Mouse (Mus musculus) frontal cortex, postnatal 36 days (tissue): ENCODE results near the gene Fam110a.
"Not testable (repeated sequence)": the region's sequence is repeated elsewhere in the genome, so short reads cannot be mapped to it uniquely, and the experiment has no call there.

Experiments
- DNase-seq, 2 experiments: peaks; one replicate each; pipeline ENCODE4 v3.0.0; 2022; ENCODE audit warnings: low spot score in 2 of 2

The Fam110a gene

DNA sequence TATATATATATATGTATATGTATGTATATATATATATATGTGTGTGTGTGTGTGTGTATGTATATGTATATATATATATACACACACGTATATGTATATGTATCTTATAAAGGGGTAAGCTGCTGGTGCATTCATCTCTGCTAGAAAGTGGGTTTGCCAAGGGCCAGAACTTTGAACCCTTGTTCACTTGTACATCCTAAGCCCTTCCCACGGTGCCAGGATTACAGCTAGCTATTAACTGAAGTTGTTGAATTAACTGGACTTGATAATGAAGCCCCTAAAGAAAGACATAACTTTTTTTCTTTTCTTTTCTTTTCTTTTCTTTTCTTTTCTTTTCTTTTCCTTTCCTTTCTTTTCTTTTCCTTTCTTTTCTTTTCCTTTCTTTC, 17.2 kb upstream of the Fam110a start:
- not testable (repeated sequence) for DNase-seq

DNA sequence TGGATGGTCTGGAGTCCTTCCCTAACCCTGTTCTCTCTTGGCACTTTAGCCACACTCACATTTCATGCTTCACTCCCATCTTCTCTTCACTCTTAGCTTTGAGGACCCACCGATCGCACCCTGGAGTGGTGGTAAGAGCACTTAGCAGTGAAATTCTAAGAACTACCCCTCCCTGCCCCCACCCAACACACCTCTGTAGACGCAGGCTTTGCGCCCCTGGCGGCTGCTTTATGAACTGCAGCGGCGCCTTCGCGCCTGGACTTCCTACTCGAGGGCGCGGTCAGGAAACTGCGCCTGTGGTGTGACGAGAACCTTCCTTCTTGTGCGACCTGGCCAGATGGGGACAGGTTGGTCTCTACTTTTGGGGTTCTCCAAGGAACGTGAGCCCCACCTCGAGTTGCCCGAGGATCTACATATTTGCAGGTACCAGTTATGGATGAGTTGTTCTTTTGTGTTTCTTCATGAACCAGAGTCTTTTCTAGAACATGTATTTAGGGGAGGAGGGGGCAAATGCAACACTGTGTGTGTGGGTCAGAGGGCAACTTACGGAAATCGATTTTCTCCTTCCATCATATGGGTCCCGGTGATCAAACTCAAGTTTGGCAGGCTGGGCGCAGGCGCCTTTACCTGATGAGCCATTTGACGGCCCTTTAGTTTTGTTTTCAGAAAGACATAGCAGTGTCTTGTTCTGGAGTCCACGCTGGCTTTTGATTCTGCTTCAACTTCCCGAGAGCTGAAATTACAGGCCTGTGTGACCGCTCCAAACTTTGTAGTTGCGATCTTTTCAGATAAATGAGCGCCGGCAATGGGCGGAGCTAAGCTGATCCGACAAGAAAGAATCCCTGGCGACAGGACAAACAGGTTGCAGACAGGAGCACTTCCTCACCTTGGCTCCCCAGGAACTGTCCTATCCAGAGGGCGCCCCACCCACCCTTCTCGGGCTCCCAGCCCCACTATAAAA, 16.5 kb upstream of the Fam110a start, which contains the start of gene Slc52a3:
Gene Slc52a3 (plus strand): TSS at position 283 of the 961 bp plus-strand sequence.
- DNase-seq, result peak; percentile 79 to 80

GRCm38 (mm10) chr2:151994350-151995122, 14.5 kb upstream of the Fam110a start:
- peak; percentile 74 for DNase-seq

DNA sequence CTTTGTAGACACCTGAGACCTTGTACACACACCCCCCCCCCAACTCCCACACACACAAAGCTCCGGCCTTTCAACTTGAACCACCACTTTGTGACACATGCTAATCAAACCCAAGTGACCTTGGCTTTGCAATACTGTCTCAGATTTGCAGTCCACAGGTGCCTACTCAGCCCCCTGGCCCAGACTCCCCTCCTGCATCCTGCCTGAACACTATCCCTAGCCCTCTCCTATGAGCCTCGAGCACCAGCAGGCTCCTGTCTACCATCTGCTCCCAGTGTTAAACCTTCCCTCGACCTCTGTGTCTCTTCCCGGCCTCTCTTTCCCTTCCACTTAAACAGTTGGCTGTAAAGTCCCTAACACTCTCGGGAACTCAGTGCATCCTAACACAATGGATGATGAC, 11.4 kb upstream of the Fam110a start:
- no peak for DNase-seq

- no peak for DNase-seq
Observed at GRCm38 (mm10) chr2:151990985-151991394, 11.0 kb upstream of the Fam110a start.

DNA sequence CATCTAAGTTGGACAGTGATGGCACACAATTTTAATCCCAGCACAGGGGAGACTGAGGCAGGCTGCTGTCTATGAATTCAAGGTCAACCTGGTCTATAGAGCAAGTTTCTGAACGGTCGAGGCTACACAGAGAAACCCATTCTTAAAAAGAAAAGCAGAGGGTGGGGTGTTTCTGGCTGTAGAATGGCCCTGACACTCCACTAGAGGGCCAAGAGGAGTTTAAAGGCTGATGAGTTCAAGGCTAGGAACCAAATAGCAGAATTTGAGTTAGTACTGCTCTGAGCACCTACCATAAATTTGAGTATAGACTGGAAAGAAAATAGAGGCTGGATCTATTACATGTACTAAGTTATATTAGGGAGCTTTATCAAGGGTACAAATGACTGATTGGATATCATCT, 9.0 kb upstream of the Fam110a start:
- DNase-seq, result no peak

DNA sequence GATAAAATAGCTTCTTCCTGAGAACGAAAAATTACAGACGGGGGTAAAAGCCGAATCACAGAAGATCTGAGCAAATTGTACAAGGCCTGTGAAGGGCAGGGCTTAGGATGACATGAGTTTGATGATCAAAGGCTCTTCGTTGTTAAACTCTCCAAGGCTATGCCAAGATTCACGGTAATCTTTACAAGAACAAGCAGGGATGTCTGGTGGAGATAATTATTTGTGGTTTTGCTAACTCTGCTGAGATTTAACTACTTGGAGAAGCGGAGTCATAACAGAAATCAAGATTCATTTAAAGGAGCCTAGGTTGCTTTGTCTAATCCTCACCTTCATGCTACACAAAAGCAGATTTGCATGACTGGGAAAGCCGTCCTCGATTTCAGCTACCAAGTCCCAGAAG, 6.9 kb upstream of the Fam110a start:
- no peak for DNase-seq

DNA sequence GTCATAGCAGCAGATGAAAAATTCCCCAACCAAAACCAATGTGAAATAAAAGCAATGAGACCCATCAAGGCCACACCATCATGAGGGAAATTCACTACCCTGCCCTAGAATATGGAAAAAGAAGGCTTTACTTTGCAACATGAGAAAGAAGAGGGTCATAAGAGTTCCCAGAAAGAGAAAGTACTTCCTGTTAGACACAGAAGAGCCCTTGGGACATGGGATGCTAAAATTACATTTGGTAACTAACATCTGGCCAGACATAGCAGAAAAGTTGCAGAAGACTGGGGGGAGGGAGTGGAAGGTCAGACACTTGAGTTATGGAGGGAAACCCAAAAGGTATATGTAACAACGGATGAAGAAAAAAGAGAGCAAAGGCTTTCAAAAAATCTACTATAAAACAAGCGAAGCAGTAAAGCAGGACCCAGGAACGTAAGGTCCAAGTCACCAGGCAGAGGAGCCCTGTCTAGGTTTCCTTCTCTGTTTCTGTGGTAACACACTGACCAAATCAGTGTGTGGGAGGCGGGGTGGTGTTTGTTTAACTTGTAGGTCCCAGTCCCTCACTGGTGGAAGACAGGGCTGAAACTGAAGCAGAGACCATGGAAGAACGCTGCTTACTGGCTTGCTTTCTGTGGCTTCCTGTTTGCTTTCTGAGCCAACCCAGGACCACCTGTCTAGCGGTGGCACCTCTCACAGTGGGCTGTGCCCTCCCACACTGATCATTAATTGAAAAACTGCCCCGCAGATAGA, 5.6 kb upstream of the Fam110a start:
- no peak for DNase-seq

DNA sequence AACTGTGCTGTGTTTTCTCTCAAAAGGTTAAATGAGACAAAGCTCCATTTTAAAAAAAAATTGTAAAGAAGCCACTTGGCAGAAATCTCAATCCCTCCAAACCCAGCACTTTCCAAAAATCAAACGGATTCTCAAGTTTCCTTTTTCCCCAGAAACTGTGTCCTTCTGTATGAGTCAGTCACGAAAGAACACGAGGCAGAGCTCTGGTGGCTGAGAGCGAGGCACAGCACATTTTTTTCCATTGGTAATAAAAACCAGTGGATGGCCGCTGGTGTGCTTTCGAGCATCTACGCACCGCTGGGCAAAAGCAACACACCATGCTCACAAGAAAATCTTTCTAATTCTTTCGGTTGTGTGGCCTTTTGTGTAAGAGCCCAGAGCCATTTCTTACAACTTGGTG, 4.0 kb upstream of the Fam110a start:
- DNase-seq, result no peak

DNA sequence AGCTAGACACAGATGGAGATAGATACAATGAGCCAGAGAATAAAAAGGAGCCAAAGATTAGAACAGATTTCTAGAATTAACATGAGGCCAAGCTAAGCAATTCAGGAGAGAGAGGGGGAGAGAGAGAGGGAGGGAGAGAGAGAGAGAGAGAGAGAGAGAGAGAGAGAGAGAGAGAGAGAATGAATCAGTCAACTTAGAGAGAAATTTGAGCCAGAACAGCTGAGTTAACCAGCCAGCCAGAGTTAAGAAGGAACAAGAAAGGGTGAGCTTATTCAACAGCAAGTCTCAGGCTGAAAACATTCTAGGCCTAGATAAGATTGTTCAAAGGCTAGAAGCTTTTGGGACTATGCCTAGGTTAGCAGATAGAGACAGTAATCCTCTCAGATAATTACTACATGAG, 2.5 kb upstream of the Fam110a start:
- DNase-seq, result no peak

- DNase-seq, result no peak
Observed at GRCm38 (mm10) chr2:151981268-151981667, 1.2 kb upstream of the Fam110a start.

DNA sequence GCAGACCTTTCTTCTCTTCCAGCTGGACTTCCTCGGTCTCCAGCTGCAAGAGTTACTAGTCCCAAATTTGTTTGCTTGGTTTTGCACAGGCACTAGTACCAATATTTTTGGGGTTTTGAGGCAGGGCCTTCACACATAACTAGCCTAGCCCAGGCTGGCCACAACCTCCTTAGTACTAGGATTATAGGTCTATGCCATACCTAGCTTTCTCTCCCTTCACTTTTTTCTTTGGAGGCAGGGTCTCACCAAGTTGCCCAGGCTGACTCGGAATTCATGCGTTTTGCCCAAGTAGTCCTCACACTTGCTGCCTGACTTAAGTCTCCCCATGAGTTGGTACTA, 305 bp upstream of the Fam110a start:
- no peak for DNase-seq

DNA sequence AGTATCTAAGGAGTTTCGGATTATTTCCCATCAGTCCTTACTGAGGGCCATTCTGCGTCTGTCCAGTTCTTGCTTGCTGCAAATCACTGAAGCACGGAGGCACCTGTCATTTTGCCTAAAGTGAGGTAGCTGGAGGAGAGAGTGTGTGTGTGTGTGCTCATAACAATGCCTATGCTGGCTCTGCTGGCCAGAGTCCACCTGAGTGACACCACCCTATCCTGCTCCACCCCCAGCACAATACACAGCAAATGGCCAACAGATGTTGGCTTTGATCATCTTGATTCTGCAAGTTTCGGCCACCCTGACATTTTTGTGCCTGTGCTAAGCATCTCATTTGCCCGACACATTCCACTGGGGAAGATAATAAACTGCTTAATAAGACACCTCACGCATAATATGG, 1.5 kb downstream of the Fam110a start:
- no peak for DNase-seq

DNA sequence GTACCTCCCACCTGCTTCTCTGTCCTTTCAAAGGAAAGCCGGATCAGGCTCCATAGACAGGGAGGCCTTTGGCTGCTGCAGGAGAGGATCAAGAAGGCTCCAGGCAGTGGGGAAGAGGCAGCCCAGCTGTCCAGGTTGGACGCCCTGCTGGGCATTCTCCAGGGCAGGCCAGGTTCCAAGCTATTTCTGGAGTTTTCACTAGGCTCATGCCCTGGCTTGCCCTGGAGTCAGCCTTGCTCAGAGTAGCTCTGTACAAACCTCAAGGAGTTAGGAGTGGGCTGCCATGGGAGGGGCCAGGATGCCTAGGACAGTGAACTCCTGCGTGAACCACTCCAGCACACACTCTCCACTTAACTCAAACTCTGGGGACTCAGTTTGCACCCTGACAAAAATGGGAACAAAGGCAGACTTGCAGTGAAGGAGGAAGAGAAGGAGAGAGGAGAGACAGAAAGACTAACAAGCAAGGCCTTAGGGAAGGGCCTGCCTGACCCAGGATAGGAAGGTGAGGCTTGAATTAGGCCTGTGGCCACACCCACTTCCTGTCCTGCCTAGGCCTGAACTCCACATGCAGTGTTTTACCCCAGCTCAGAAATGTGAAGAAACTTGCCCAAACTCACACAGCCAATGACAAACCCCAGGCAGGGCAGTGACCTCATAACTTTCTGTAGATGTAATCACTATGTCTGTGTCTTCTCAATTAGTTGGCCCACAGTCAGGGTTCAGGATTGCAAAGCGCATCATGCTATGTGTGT, 2.2 kb downstream of the Fam110a start:
- DNase-seq, result no peak

DNA sequence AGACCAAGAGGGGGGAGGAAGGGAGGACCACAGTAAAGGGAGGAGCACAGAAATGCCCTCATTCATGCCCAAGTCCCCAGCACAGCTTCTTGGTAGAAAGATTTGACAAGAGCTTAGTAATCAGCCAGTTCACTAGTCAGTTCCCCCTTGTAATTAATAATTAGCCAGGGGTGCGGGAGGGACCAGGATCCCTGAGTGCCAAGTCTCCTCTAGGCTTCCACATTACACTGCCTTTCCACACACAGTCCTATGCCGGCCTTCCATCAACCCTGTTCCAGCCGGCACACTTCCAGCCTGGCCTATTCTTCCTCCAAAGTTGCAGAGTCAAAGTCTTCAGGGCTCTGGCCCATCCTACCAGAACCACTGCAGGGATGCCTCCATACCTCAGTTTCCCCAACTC, 4.0 kb downstream of the Fam110a start:
- DNase-seq, result no peak

- no peak for DNase-seq
Observed at GRCm38 (mm10) chr2:151975295-151975694, 4.7 kb downstream of the Fam110a start.

GRCm38 (mm10) chr2:151973595-151974562, 6.1 kb downstream of the Fam110a start:
- DNase-seq, result no peak

GRCm38 (mm10) chr2:151972880-151973594, 7.0 kb downstream of the Fam110a start:
- no peak for DNase-seq

GRCm38 (mm10) chr2:151971748-151972147, 8.3 kb downstream of the Fam110a start:
- DNase-seq, result no peak
